Mouse (Mus musculus): ENCODE measurements around the gene Mtrf1. TPM values are rescaled to one million over a fixed set of nuclear protein-coding genes. Genes with fewer than 3 reads are reported as not detected.
A peak's percentile ranks its signal among the peaks of the same experiment; 100 is the strongest.

Gene Mtrf1
- polyA plus RNA-seq, 1 experiment from 2014 or later, result 11.3 TPM

DNA sequence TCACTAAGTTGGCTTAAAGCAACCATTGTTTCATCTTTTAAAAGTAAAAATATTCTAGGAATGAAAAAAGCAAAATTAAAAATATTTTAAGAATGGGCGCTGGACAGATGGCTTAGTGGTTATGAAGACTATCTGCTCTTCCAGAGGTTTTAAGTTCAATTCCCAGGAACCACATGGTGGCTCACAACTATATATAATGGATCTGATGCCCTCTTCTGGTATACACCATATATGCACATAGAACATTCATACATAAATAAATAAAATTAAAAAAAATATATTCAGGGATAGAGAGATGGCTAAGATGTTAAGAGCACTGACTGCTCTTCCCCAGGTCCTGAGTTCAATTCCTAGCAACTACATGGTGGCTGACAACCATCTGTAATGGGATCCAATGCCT is 68.1 kb downstream of the Mtrf1 start:
- 83% methylated on average over 1 of the region's 1 CpGs for WGBS
- H3K36me3 ChIP-seq (ENCODE audit: control insufficient read depth, insufficient read depth, low read length), result peaks cover 79% of the 10 kb centered on the region
- ATAC-seq, result no peak

DNA sequence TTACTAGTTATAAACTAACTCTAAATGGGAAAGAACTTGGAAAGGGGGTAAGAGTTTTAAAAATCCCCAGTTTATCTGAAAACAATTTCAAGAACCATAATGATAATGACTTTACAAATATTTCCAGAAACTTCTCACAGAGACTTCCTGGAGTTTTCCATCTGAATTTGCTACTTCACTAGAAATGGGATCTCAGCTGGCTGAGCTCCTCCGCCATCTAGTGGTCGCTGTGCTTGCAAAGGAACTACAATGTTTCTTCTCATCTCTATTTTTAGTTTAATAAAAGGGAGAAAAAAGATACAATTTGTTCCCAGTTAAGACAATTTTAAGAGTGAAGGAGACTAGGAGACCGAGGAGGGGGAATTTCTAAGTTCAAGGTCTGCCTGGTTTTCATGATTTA is 70.0 kb downstream of the Mtrf1 start:
- no peaks in the 10 kb centered on the region for H3K9me3 ChIP-seq (replicated peaks; ENCODE audit: control insufficient read depth, low read length)
- H3K4me1 ChIP-seq (ENCODE audit: control insufficient read depth, insufficient read depth, low read length), result no peaks in the 10 kb centered on the region
- no peak for ATAC-seq
- peaks cover 82% of the 10 kb centered on the region for H3K36me3 ChIP-seq (ENCODE audit: control insufficient read depth, insufficient read depth, low read length)
- no peak overlapping the region for H3K27ac ChIP-seq (ENCODE audit: low read depth, low read length)
- H3K27me3 ChIP-seq (replicated peaks; ENCODE audit: control insufficient read depth, insufficient read depth, low read length), result no peaks in the 10 kb centered on the region
- H3K4me2 ChIP-seq (ENCODE audit: low read length), result no peak overlapping the region
- no peak overlapping the region for H3K4me3 ChIP-seq (ENCODE audit: low read depth, low read length)
- WGBS, result 32% methylated on average over 3 of the region's 3 CpGs
- DNase-seq (ENCODE audit: low spot score), result peak; percentile 80
- H3K9ac ChIP-seq (ENCODE audit: low read length), result no peak overlapping the region

More for the DNA sequence above, 68.1 kb downstream of the Mtrf1 start:
- peak; percentile 22 for DNase-seq (ENCODE audit: low spot score)
- no peak overlapping the region for H3K4me3 ChIP-seq (ENCODE audit: low read depth, low read length)
- no peaks in the 10 kb centered on the region for H3K27me3 ChIP-seq (replicated peaks; ENCODE audit: control insufficient read depth, insufficient read depth, low read length)
- H3K4me1 ChIP-seq (ENCODE audit: control insufficient read depth, insufficient read depth, low read length), result no peaks in the 10 kb centered on the region
- H3K27ac ChIP-seq (ENCODE audit: low read depth, low read length), result no peak overlapping the region
- no peaks in the 10 kb centered on the region for H3K9me3 ChIP-seq (replicated peaks; ENCODE audit: control insufficient read depth, low read length)
- no peak overlapping the region for H3K9ac ChIP-seq (ENCODE audit: low read length)
- no peak overlapping the region for H3K4me2 ChIP-seq (ENCODE audit: low read length)

Other genes starting within 250 kb of the Mtrf1 start
- gene Zfp957, start 150.4 kb upstream of the Mtrf1 start, polyA plus RNA-seq (2014; fragmentation: Nextera tagmentation; extraction: Ambion mirVana), result not detected in 2 replicates
- gene Rgcc, start 96.1 kb upstream of the Mtrf1 start, polyA plus RNA-seq (2014; fragmentation: Nextera tagmentation; extraction: Ambion mirVana), result 68.7 and 81.5 TPM in 2 replicates
- 22.9 TPM in 2 replicates for gene Naa16, start 7.0 kb upstream of the Mtrf1 start, polyA plus RNA-seq (2014; fragmentation: Nextera tagmentation; extraction: Ambion mirVana)
- 22.9 and 28.1 TPM in 2 replicates for gene Kbtbd7, start 28.7 kb downstream of the Mtrf1 start, polyA plus RNA-seq (2014; fragmentation: Nextera tagmentation; extraction: Ambion mirVana)
- gene Kbtbd6, start 54.1 kb downstream of the Mtrf1 start, polyA plus RNA-seq (2014; fragmentation: Nextera tagmentation; extraction: Ambion mirVana), result 3.0 and 3.1 TPM in 2 replicates
- gene Elf1, start 83.4 kb downstream of the Mtrf1 start, polyA plus RNA-seq (2014; fragmentation: Nextera tagmentation; extraction: Ambion mirVana), result 1.9 and 2.7 TPM in 2 replicates
- 43.9 and 48.6 TPM in 2 replicates for gene Wbp4, start 83.7 kb downstream of the Mtrf1 start, polyA plus RNA-seq (2014; fragmentation: Nextera tagmentation; extraction: Ambion mirVana)
- 134 and 149 TPM in 2 replicates for gene Sugt1, start 189.9 kb downstream of the Mtrf1 start, polyA plus RNA-seq (2014; fragmentation: Nextera tagmentation; extraction: Ambion mirVana)